In genomic region chr16:9785821-9786220, GRCm38 (mm10) we compare ENCODE assay signal across 24 mouse cellular contexts.
"Had no signal": no experiment of that assay in that cellular context is flagged by ENCODE, and none has a peak within 500 bp of the region (broad histone marks: within the 10 kb centered on the region; RNA-seq: fewer than 3 reads in every experiment).

No protein-coding gene starts in this region.

- H3K4me2 ChIP-seq: heart, embryonic 12.5 days; hindbrain, embryonic 12.5 days; hindbrain, embryonic 14.5 days; intestine, embryonic 15.5 days; limb, embryonic 13.5 days; limb, embryonic 15.5 days; liver, embryonic 12.5 days had no signal

- ATAC-seq: hindbrain, embryonic 16.5 days; inflammation-experienced regulatory T-cells, adult 6 months; intestine, embryonic 15.5 days; intestine, postnatal 0 days; liver, embryonic 12.5 days had no signal

- H3K4me1 ChIP-seq: heart, embryonic 10.5 days; heart, embryonic 12.5 days; hindbrain, embryonic 10.5 days; hindbrain, embryonic 12.5 days; intestine, embryonic 15.5 days; limb, embryonic 13.5 days; limb, embryonic 15.5 days; liver, embryonic 12.5 days had no signal

- DNase-seq: gastrocnemius, adult 2 months; gastrocnemius, postnatal 10 days; gastrocnemius, postnatal 25 days; heart, postnatal 10 days; heart, postnatal 4 days; kidney, adult 18-20 months; kidney, adult 8-10 months; kidney, postnatal 10 days; kidney, postnatal 25 days; kidney, postnatal 4 days; left cerebral cortex, postnatal 4 days had no signal

- H3K4me3 ChIP-seq: gastrocnemius, adult 2 months; heart, embryonic 10.5 days; heart, embryonic 12.5 days; hindbrain, embryonic 10.5 days; hindbrain, embryonic 12.5 days; intestine, embryonic 15.5 days; limb, embryonic 13.5 days; limb, embryonic 15.5 days; liver, embryonic 12.5 days had no signal

- H3K36me3 ChIP-seq: heart, embryonic 10.5 days; heart, embryonic 12.5 days; hindbrain, embryonic 10.5 days; hindbrain, embryonic 12.5 days; intestine, embryonic 15.5 days; limb, embryonic 13.5 days; limb, embryonic 15.5 days; liver, embryonic 12.5 days had no signal

- H3K9ac ChIP-seq: heart, embryonic 12.5 days; hindbrain, embryonic 12.5 days; hindbrain, embryonic 14.5 days; intestine, embryonic 15.5 days; limb, embryonic 13.5 days; limb, embryonic 15.5 days; liver, embryonic 12.5 days; liver, embryonic 14.5 days had no signal

- H3K27ac ChIP-seq: gastrocnemius, adult 2 months; heart, embryonic 10.5 days; hindbrain, embryonic 10.5 days; hindbrain, embryonic 12.5 days; hindbrain, embryonic 14.5 days; intestine, embryonic 15.5 days; limb, embryonic 13.5 days; limb, embryonic 15.5 days; liver, embryonic 12.5 days; liver, embryonic 14.5 days had no signal

- H3K27me3 ChIP-seq: heart, embryonic 12.5 days; hindbrain, embryonic 12.5 days; intestine, embryonic 15.5 days; limb, embryonic 13.5 days; limb, embryonic 15.5 days; liver, embryonic 12.5 days had no signal

- H3K9me3 ChIP-seq: heart, embryonic 10.5 days; heart, embryonic 12.5 days; hindbrain, embryonic 10.5 days; hindbrain, embryonic 12.5 days; intestine, embryonic 15.5 days; limb, embryonic 13.5 days; limb, embryonic 15.5 days; liver, embryonic 12.5 days had no signal
